In the genomic region with DNA sequence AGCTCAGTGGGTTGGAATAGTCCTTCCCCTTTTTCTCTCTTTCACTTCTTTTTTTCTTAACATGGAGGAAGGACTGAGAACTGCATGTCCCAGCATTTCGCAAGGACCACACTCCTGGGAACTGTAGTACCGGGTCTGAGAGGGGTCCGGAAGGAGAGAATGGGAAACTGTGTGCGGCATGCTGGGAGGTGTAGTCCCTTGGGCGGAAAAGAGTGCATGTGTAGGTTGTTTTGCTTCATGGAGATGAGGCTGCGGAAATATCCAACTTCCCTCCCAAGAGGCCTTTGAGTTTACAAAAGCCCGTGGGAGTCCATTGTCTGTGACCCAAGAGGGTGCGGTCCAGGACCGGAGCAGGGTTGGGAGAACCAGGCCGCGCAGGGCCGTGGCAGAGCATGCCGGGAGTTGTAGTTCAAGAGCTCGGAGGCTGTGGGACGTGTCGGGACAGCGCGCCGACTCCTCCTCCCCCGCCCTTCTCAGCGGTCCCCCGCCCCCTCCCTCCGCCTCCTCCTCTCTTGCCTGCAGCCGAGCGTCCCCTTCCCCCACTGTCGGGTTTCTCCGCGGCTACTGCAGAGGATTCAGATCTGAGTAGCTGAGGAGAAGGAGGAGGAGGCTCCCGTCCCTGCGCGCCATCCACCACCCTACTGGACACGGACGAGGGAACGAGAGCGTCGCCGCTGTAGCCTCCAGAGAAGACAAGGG, we compare ENCODE assay signal across 8 mouse cellular contexts. TPM values are rescaled to one million over a fixed set of nuclear protein-coding genes. Genes with fewer than 3 reads are reported as not detected.
DNase-seq lines count a peak whose midpoint lies in the region; ATAC-seq lines count a peak whose summit lies in the region.

A gene (plus strand): TSS at position 493 of the 699 bp plus-strand sequence.

- H3K4me1 ChIP-seq in heart, embryonic 14.5 days (ENCODE audit: control insufficient read depth in 2 of 2, insufficient read depth in 2 of 2, low read length in 2 of 2): peaks cover 0 to 14% of the 10 kb centered on the region in 2 experiments; a peak in 3 of 4 replicates
- H3K4me1 ChIP-seq in liver, embryonic 13.5 days (replicated peaks): peaks cover 23% of the 10 kb centered on the region
- peaks cover 6% of the 10 kb centered on the region for H3K4me1 ChIP-seq in stomach, embryonic 16.5 days (ENCODE audit: control insufficient read depth, insufficient read depth, low read length)

- peak within 1 kb of the TSS; percentile 98 to 99 for H3K27ac ChIP-seq in heart, embryonic 14.5 days (replicated peaks in 1 of 2; ENCODE audit: control insufficient read depth in 1 of 2, insufficient read depth in 1 of 2, low read depth in 2 of 2, low read length in 2 of 2)
- H3K27ac ChIP-seq in liver, embryonic 13.5 days: peak within 1 kb of the TSS; percentile 85
- peak within 1 kb of the TSS; percentile 98 for H3K27ac ChIP-seq in stomach, embryonic 16.5 days (ENCODE audit: low read length)

- peak; percentile 71 for DNase-seq in c-Kit-negative CD71-positive TER-119-positive erythroid progenitor cells, embryonic 14.5 days (ENCODE audit: low read depth, low spot score)
- DNase-seq in fibroblast of lung, adult 2 months (ENCODE audit: low read depth): peak; percentile 91
- peak; percentile 97 for DNase-seq in kidney, postnatal 14 days
- DNase-seq in liver, embryonic 13.5 days: peak; percentile 86
- peak; percentile 96 for DNase-seq in neural tube, embryonic 10.5 days (ENCODE audit: extremely low spot score, low spot score)

- H3K27me3 ChIP-seq in heart, embryonic 14.5 days (ENCODE audit: control insufficient read depth, insufficient read depth, low read length): no peaks in the 10 kb centered on the region
- 0 out of 2 replicates have a peak, but pooled peaks cover 4% of the 10 kb centered on the region for H3K27me3 ChIP-seq in liver, embryonic 13.5 days
- no peaks in the 10 kb centered on the region for H3K27me3 ChIP-seq in stomach, embryonic 16.5 days (ENCODE audit: control insufficient read depth, insufficient read depth, low read length)

- no peaks in the 10 kb centered on the region for H3K36me3 ChIP-seq in heart, embryonic 14.5 days (ENCODE audit: control insufficient read depth, insufficient read depth, low read length)
- H3K36me3 ChIP-seq in liver, embryonic 13.5 days: no peaks in the 10 kb centered on the region
- H3K36me3 ChIP-seq in stomach, embryonic 16.5 days (ENCODE audit: control insufficient read depth, insufficient read depth, low read length): no peaks in the 10 kb centered on the region

- WGBS in heart, embryonic 14.5 days: under 1% methylated on average over 29 of the region's 37 CpGs
- WGBS in liver, embryonic 13.5 days (ENCODE audit: insufficient replicate concordance): under 1% methylated on average over 36 of the region's 37 CpGs
- under 1% methylated on average over 37 of the region's 37 CpGs for WGBS in stomach, embryonic 16.5 days

- peak; percentile 91 for ATAC-seq in CD4-positive, CD25-positive, alpha-beta regulatory T cell, adult 4 months
- ATAC-seq in heart, embryonic 14.5 days (ENCODE audit: insufficient number of reproducible peaks, insufficient read depth, low FRiP score, low read depth): peak; percentile 99
- ATAC-seq in liver, embryonic 13.5 days (ENCODE audit: low read depth): peak; percentile 98
- ATAC-seq in stomach, embryonic 16.5 days (ENCODE audit: insufficient read depth, low FRiP score): peak; percentile 99

- H3K4me2 ChIP-seq in heart, embryonic 14.5 days (ENCODE audit: low read length): peak within 1 kb of the TSS; percentile 86
- H3K4me2 ChIP-seq in liver, embryonic 13.5 days: peak within 1 kb of the TSS; percentile 99
- H3K4me2 ChIP-seq in stomach, embryonic 16.5 days (ENCODE audit: low read depth, low read length): peak within 1 kb of the TSS; percentile 89

- no peaks in the 10 kb centered on the region for H3K9me3 ChIP-seq in heart, embryonic 14.5 days (ENCODE audit: control insufficient read depth, low read length)
- H3K9me3 ChIP-seq in liver, embryonic 13.5 days (replicated peaks): no peaks in the 10 kb centered on the region
- H3K9me3 ChIP-seq in stomach, embryonic 16.5 days (replicated peaks; ENCODE audit: control insufficient read depth, low read length): no peaks in the 10 kb centered on the region

- H3K4me3 ChIP-seq in heart, embryonic 14.5 days (ENCODE audit: control insufficient read depth in 1 of 2, insufficient read depth in 1 of 2, low read depth in 1 of 2, low read length in 2 of 2): peak within 1 kb of the TSS; percentile 97 to 100
- H3K4me3 ChIP-seq in liver, embryonic 13.5 days (replicated peaks): peak within 1 kb of the TSS; percentile 92
- peak within 1 kb of the TSS; percentile 95 for H3K4me3 ChIP-seq in stomach, embryonic 16.5 days (replicated peaks; ENCODE audit: low read length)

- H3K9ac ChIP-seq in heart, embryonic 14.5 days (ENCODE audit: low read length): peak within 1 kb of the TSS; percentile 97
- peak within 1 kb of the TSS; percentile 93 for H3K9ac ChIP-seq in liver, embryonic 13.5 days
- H3K9ac ChIP-seq in stomach, embryonic 16.5 days (ENCODE audit: low read length): peak within 1 kb of the TSS; percentile 99

RNA-seq across cellular contexts. Expression of the gene that starts here (rescaled TPM):
- 10 to 100 TPM; 21.6 to 32.8 TPM for polyA plus RNA-seq in CD4-positive, CD25-positive, alpha-beta regulatory T cell, adult 4 months (2017; shearing (Covaris generic))
- polyA plus RNA-seq in heart, embryonic 14.5 days (2014; fragmentation: Nextera tagmentation; extraction: Ambion mirVana): 32.8 and 36.4 TPM in 2 replicates
- polyA plus RNA-seq in liver, embryonic 13.5 days (2015; fragmentation: Nextera tagmentation; extraction: Ambion mirVana): 4.5 and 5.4 TPM in 2 replicates
- polyA plus RNA-seq in stomach, embryonic 16.5 days (2015; fragmentation: Nextera tagmentation; extraction: Ambion mirVana): 34.2 and 35.7 TPM in 2 replicates

Comparison
In these comparisons a context has a peak if more than half of its experiments do, and no peak if none do; other contexts are left out.
1. Peak in every context shown above with its lines: DNase-seq, ATAC-seq, H3K4me3 ChIP-seq and H3K27ac ChIP-seq.